Mouse (Mus musculus) WW6 (cell line): ENCODE results near the gene Tcf19.
"Not testable (repeated sequence)": the region's sequence is repeated elsewhere in the genome, so short reads cannot be mapped to it uniquely, and the experiment has no call there.

Experiments used
- DNase-seq: peaks from one replicate; pipeline ENCODE4 v3.0.0-alpha.2; 2013; ENCODE audit warnings: low read depth, low spot score

Gene Tcf19

GRCm38 (mm10) chr17:35532901-35533300 is 16.3 kb upstream of the Tcf19 start, which contains the start of gene Psors1c2:
Gene Psors1c2, plus strand, starts transcription at chr17:35533201.
- no peak for DNase-seq

GRCm38 (mm10) chr17:35532360-35532759 is 15.7 kb upstream of the Tcf19 start:
- DNase-seq = no peak

- no peak for DNase-seq
Observed at GRCm38 (mm10) chr17:35526644-35527043, 10.0 kb upstream of the Tcf19 start.

GRCm38 (mm10) chr17:35524354-35524753 is 7.7 kb upstream of the Tcf19 start:
- DNase-seq = no peak

GRCm38 (mm10) chr17:35517526-35517925 is 902 bp upstream of the Tcf19 start:
- no peak for DNase-seq

- DNase-seq = no peak
Observed at GRCm38 (mm10) chr17:35515911-35516640, 548 bp downstream of the Tcf19 start.

GRCm38 (mm10) chr17:35514756-35515155 is 1.9 kb downstream of the Tcf19 start:
- DNase-seq = no peak

GRCm38 (mm10) chr17:35513886-35514285 is 2.7 kb downstream of the Tcf19 start:
- no peak for DNase-seq

GRCm38 (mm10) chr17:35512916-35513626 is 3.6 kb downstream of the Tcf19 start:
- no peak for DNase-seq

- no peak for DNase-seq
Observed at GRCm38 (mm10) chr17:35509284-35509683, 7.3 kb downstream of the Tcf19 start.

- DNase-seq = not testable (repeated sequence)
Observed at GRCm38 (mm10) chr17:35508279-35508678, 8.3 kb downstream of the Tcf19 start.

GRCm38 (mm10) chr17:35507556-35508260 is 8.9 kb downstream of the Tcf19 start:
- DNase-seq = no peak

GRCm38 (mm10) chr17:35506881-35507280 is 9.7 kb downstream of the Tcf19 start:
- no peak for DNase-seq

- DNase-seq = no peak
Observed at GRCm38 (mm10) chr17:35505776-35506175, 10.8 kb downstream of the Tcf19 start, which contains the start of gene Pou5f1. Gene Pou5f1, plus strand, starts transcription at chr17:35506018.

GRCm38 (mm10) chr17:35504628-35505481 is 11.8 kb downstream of the Tcf19 start:
- no peak for DNase-seq

GRCm38 (mm10) chr17:35503849-35504248 is 12.8 kb downstream of the Tcf19 start:
- peak; percentile 97 for DNase-seq

GRCm38 (mm10) chr17:35502762-35503161 is 13.9 kb downstream of the Tcf19 start:
- DNase-seq = no peak

GRCm38 (mm10) chr17:35502226-35502625 is 14.4 kb downstream of the Tcf19 start:
- no peak for DNase-seq

- no peak for DNase-seq
Observed at GRCm38 (mm10) chr17:35497124-35497523, 19.5 kb downstream of the Tcf19 start.

- DNase-seq = no peak
Observed at GRCm38 (mm10) chr17:35490320-35490719, 26.3 kb downstream of the Tcf19 start.

- DNase-seq = no peak
Observed at GRCm38 (mm10) chr17:35488041-35488440, 28.6 kb downstream of the Tcf19 start.
